Mouse (Mus musculus) limb, embryonic 12.5 days (tissue): ENCODE measurements around the gene Zfp580. TPM values are rescaled to one million over a fixed set of nuclear protein-coding genes. Genes with fewer than 3 reads are reported as not detected.

Experiments
- ATAC-seq: fragments of 200-750 bp; cut with Nextera tagmentation; 2 replicates; pipeline ENCODE4 v1.8.0; 2017; ENCODE audit warnings: low read depth, moderate TSS enrichment; ENCODE audit not compliant: insufficient number of reproducible peaks, insufficient read depth, low FRiP score, low TSS enrichment
- H3K27ac ChIP-seq: fragments of 300-500 bp; sonication (generic); 2 replicates; pipeline ENCODE4 v1.5.1; 2016; ENCODE audit warnings: mild to moderate bottlenecking, moderate library complexity
- H3K27me3 ChIP-seq: fragments of 300-500 bp; sonication (generic); 2 replicates; pipeline ENCODE4 v1.6.1; 2016; ENCODE audit warnings: mild to moderate bottlenecking, moderate library complexity
- H3K36me3 ChIP-seq: fragments of 300-500 bp; sonication (generic); 2 replicates; pipeline ENCODE4 v1.6.1; 2016; ENCODE audit warnings: mild to moderate bottlenecking, moderate library complexity
- H3K4me1 ChIP-seq: fragments of 300-500 bp; sonication (generic); replicated peaks from 2 replicates; pipeline ENCODE4 v1.6.1; 2016
- H3K4me2 ChIP-seq: fragments of 300-500 bp; sonication (generic); 2 replicates; pipeline ENCODE4 v1.6.1; 2016; ENCODE audit warnings: mild to moderate bottlenecking, moderate library complexity
- H3K4me3 ChIP-seq: fragments of 300-500 bp; sonication (generic); replicated peaks from 2 replicates; pipeline ENCODE4 v1.5.1; 2016; ENCODE audit warnings: mild to moderate bottlenecking
- H3K9ac ChIP-seq: fragments of 300-500 bp; sonication (generic); replicated peaks from 2 replicates; pipeline ENCODE4 v1.6.1; 2016; ENCODE audit warnings: mild to moderate bottlenecking, moderate library complexity
- H3K9me3 ChIP-seq: fragments of 300-500 bp; sonication (generic); 2 replicates; pipeline ENCODE4 v1.6.1; 2016; ENCODE audit warnings: mild to moderate bottlenecking, moderate library complexity
- WGBS: fragments of 180-500 bp; shearing (Covaris S2); methylation state at CpG from one replicate; pipeline ENCODE4 v1.1.7; 2016; 5-methylcytosine and 5-hydroxymethylcytosine counted together
- polyA plus RNA-seq: library from polyadenylated mRNA; unstranded; fragments of >200 nt; fragmentation: Nextera tagmentation; extraction: Ambion mirVana; gene quantifications from 2 replicates; pipeline ENCODE4 v1.2.1, GENCODE M21; 2016

The Zfp580 gene
- polyA plus RNA-seq, 1 experiment from 2014 or later, result 29.3 TPM

DNA sequence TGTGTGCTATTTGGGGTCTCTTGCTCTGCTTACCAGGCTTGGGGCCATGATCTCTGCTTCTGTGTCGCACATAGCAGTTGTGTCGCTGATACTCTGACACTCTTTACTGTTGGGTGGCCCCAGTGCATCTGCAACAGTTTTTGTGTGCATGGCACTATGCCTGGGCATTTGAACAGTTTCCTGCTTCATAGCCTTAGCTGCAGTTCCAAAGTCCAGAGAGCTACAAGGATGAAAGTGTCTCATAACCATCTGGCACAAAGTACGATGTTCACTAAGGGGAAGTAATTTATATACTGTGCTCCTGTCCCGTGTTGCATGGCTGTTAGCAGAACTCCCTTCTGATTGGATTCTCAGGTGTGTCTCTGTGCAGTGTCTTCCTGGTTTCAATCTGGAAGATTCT lies 36.5 kb downstream of the Zfp580 start:
- Histone ChIP-seq H3K27me3 (no peaks in the 10 kb centered on the region), H3K4me1 (peaks cover 15% of the 10 kb centered on the region), H3K4me2 (no peak overlapping the region), H3K36me3 (peaks cover 90% of the 10 kb centered on the region), H3K4me3 (no peak overlapping the region), H3K27ac (no peak overlapping the region), H3K9ac (no peak overlapping the region), H3K9me3 (no peaks in the 10 kb centered on the region)
- no peak for ATAC-seq
- 86% methylated on average over 4 of the region's 4 CpGs for WGBS

GRCm38 (mm10) chr7:5089853-5090252 lies 38.5 kb downstream of the Zfp580 start:
- Histone ChIP-seq H3K9me3 (no peaks in the 10 kb centered on the region), H3K4me2 (no peak overlapping the region), H3K27me3 (no peaks in the 10 kb centered on the region), H3K4me1 (peaks cover 15% of the 10 kb centered on the region), H3K36me3 (peaks cover 91% of the 10 kb centered on the region), H3K27ac (no peak overlapping the region), H3K9ac (no peak overlapping the region), H3K4me3 (no peak overlapping the region)
- WGBS, result 97% methylated on average over 15 of the region's 15 CpGs
- ATAC-seq, result no peak

DNA sequence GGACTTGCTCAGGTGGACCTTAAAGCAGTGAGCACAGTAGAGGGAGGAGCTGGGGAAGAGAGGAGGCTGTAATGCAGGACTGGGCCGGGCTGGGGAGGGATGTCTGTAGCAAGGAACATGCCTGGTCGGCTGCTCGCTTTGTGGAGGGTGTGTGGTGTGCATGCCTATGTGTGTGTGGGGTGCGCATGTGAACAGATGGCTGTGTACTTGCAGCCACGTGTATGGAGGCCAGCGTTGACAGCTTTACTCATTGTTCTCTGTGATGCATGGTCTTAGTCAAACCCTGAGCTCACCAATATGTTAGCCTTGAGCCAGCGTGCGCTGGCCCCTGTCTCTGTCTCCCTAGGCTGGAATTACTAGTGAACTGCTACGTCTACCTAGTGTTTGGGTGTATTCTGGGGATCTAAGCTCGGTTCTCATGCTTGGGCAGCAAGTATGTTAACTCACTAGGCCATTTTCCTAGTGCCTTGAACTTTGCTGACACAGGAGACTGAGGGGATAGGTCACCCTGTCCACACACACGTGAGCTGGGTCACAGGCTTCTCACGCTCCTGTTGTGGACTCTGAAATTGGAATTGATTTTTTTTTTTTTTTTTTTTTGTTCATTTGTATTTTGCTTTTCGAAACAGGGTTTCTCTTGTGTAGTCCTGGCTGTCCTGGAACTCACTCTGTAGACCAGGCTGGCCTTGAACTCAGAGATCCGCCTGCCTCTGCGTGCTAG lies 39.8 kb downstream of the Zfp580 start:
- WGBS, result 92% methylated on average over 15 of the region's 15 CpGs
- Histone ChIP-seq H3K4me2 (no peak overlapping the region), H3K27ac (no peak overlapping the region), H3K4me1 (peaks cover 12% of the 10 kb centered on the region), H3K9ac (no peak overlapping the region), H3K27me3 (no peaks in the 10 kb centered on the region), H3K4me3 (no peak overlapping the region), H3K9me3 (no peaks in the 10 kb centered on the region), H3K36me3 (peaks cover 93% of the 10 kb centered on the region)
- ATAC-seq, result no peak

DNA sequence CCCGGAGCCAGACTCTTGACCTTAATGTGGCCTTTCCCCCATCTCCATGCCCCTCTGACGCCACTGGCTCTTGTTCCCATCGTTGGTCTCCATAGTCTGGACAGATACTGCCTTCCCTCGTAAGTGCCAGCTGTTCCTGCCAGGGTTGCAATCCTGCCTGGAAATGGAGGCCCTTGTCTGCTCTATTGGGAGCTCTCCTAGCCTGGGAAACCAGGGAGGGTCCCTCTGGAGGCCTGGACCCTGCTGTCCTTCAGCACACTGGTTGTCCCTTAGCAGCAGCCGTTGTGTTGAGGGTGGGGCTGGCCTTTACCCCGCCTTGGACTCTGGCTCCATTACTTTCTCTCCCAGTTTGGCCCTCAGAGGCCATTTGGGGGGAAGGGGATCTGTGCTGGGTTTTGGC lies 41.0 kb downstream of the Zfp580 start:
- H3K36me3 ChIP-seq, result peaks cover 96% of the 10 kb centered on the region
- WGBS, result 84% methylated on average over 6 of the region's 6 CpGs

DNA sequence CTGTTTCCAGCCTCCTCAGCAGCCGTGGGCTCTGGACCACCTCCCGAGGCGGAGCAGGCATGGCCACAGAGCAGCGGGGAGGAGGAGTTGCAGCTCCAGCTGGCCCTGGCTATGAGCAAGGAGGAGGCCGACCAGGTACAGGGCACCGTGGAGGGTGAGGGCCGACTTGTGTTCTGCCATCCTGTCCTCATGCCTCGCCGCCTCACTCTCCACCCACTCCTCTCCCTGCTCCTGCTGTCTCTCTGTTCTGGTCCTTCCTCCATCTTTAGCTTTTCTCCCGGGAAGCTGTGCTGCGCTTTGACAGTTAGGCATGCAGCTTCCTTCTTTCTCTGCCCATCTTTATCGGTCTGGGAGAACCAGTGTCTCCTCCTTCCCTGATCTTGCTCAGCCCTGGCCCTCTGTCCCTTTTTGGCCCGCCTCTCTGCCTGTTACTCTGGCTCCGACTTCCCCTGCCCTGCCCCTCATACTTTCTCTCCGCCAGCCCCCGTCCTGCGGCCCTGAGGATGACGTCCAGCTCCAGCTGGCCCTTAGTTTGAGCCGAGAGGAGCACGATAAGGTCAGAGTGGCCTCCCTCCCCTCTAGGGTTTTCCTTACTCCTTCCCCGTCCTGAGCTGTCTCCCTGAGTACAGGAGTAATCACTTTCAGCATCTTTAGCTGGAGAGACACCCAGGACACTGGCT lies 41.6 kb downstream of the Zfp580 start:
- H3K9ac ChIP-seq, result no peak overlapping the region
- no peak for ATAC-seq
- no peaks in the 10 kb centered on the region for H3K4me1 ChIP-seq
- H3K4me2 ChIP-seq, result no peak overlapping the region
- H3K4me3 ChIP-seq, result no peak overlapping the region
- no peak overlapping the region for H3K27ac ChIP-seq
- 85% methylated on average over 21 of the region's 21 CpGs for WGBS
- H3K27me3 ChIP-seq, result no peaks in the 10 kb centered on the region
- H3K9me3 ChIP-seq, result no peaks in the 10 kb centered on the region
- peaks cover 96% of the 10 kb centered on the region for H3K36me3 ChIP-seq

More for the DNA sequence above, 41.0 kb downstream of the Zfp580 start:
- ATAC-seq, result no peak
- no peak overlapping the region for H3K9ac ChIP-seq
- H3K9me3 ChIP-seq, result no peaks in the 10 kb centered on the region
- no peaks in the 10 kb centered on the region for H3K27me3 ChIP-seq
- H3K4me3 ChIP-seq, result no peak overlapping the region
- no peak overlapping the region for H3K4me2 ChIP-seq
- no peak overlapping the region for H3K27ac ChIP-seq
- 0 out of 2 replicates have a peak, but pooled peaks cover 4% of the 10 kb centered on the region for H3K4me1 ChIP-seq

GRCm38 (mm10) chr7:5098769-5099168 lies 47.4 kb downstream of the Zfp580 start:
- Histone ChIP-seq H3K27ac (no peak overlapping the region), H3K27me3 (no peaks in the 10 kb centered on the region), H3K4me2 (no peak overlapping the region), H3K4me1 (no peaks in the 10 kb centered on the region), H3K9ac (no peak overlapping the region), H3K36me3 (peaks cover 56% of the 10 kb centered on the region), H3K4me3 (no peak overlapping the region), H3K9me3 (no peaks in the 10 kb centered on the region)
- 94% methylated on average over 5 of the region's 5 CpGs for WGBS
- ATAC-seq, result no peak

DNA sequence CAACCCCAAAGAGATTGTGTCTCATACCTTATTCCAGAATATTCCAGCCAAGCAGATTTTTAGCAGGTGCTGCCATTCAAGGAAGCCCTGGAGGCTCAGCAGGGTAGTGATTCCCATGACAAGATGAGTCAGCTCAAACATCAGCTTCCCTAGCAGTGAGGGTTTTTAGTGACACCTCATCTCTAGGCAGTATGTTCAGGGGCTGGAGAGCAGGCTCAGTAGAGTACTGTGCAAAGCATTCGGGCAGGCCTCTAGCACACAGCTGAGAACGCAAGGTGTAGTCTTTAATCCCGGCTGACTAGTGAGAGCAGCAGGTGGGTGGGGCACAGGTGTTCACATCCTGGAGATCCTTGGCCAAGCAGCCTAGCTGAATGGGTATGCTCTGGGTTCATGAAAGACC lies 48.5 kb downstream of the Zfp580 start:
- Histone ChIP-seq H3K4me3 (no peak overlapping the region), H3K9ac (no peak overlapping the region), H3K36me3 (peaks cover 46% of the 10 kb centered on the region), H3K27ac (no peak overlapping the region), H3K27me3 (no peaks in the 10 kb centered on the region), H3K4me2 (no peak overlapping the region), H3K9me3 (no peaks in the 10 kb centered on the region), H3K4me1 (no peaks in the 10 kb centered on the region)
- ATAC-seq, result no peak
- WGBS, result 81% methylated on average over 3 of the region's 3 CpGs

GRCm38 (mm10) chr7:5101066-5101663 lies 49.8 kb downstream of the Zfp580 start:
- no peaks in the 10 kb centered on the region for H3K9me3 ChIP-seq
- 87% methylated on average over 10 of the region's 10 CpGs for WGBS
- no peak overlapping the region for H3K9ac ChIP-seq
- no peak for ATAC-seq
- no peaks in the 10 kb centered on the region for H3K4me1 ChIP-seq
- H3K4me2 ChIP-seq, result no peak overlapping the region
- no peaks in the 10 kb centered on the region for H3K27me3 ChIP-seq
- no peak overlapping the region for H3K27ac ChIP-seq
- no peak overlapping the region for H3K4me3 ChIP-seq
- peaks cover 32% of the 10 kb centered on the region for H3K36me3 ChIP-seq

- Histone ChIP-seq H3K4me1 (no peaks in the 10 kb centered on the region), H3K27me3 (no peaks in the 10 kb centered on the region), H3K9ac (no peak overlapping the region), H3K4me2 (no peak overlapping the region), H3K9me3 (no peaks in the 10 kb centered on the region), H3K4me3 (no peak overlapping the region), H3K27ac (no peak overlapping the region), H3K36me3 (peaks cover 18% of the 10 kb centered on the region)
- WGBS, result 84% methylated on average over 2 of the region's 2 CpGs
- no peak for ATAC-seq
Observed at GRCm38 (mm10) chr7:5102564-5102963, 51.2 kb downstream of the Zfp580 start.
